Mouse (Mus musculus) thymus, postnatal 10 days (tissue): Measurements from ENCODE around the gene Map7d3.
A peak's percentile ranks its signal among the peaks of the same experiment; 100 is the strongest.

ENCODE experiments used
- DNase-seq, 2 experiments: peaks; one replicate each; pipeline ENCODE4 v3.0.0; 2021; ENCODE audit warnings: low spot score in 2 of 2

The Map7d3 gene

DNA sequence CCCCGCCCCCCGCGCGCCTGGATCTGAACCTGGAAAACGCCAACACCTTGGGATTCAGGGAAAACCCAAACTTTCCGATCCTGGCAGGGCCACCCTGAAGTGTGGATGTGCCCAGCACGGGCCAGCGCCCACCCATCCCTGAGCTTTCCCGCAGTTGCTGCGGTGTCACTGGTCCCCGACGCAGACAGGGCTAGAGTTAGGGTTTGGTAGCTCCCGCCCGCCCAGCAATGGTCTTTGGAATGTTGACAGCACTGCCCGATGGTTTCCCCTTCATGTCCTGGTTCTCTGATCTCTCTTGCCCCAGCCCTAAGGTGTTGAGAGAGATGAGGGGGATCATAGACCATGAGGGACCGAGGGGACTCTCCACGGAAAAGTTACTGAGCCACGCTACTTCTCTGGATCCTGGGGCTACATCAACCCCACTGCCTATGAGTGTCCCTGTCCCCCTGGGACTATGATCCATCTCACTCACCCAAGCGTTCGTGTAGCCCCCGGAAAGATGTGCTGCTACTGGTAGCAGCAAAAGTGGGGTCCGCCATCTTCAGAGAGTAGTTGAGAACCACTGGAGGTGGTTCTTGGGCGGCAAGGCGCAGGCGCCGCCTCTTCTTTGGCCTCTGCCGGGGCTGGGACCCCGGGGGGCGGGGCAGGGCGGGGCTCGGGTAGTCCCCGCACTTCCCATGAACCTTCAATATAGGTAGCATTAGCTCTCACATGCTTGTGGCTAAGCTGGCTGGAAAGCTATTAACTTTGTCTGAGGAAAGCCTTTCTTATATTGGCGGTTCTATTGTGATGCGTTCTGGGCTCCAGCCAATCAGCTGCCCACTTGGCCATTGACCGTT lies at the start of gene Map7d3:
Gene Map7d3, minus strand, starts transcription at position 562 of the 839 bp plus-strand sequence.
- DNase-seq: peak in 1 of 2 experiments; percentile 3

GRCm38 (mm10) chrX:56869863-56870262 lies 47.7 kb upstream of the Map7d3 start, which contains the start of gene Adgrg4:
Adgrg4 (plus strand) TSS chrX:56870163.
- DNase-seq: no peak

DNA sequence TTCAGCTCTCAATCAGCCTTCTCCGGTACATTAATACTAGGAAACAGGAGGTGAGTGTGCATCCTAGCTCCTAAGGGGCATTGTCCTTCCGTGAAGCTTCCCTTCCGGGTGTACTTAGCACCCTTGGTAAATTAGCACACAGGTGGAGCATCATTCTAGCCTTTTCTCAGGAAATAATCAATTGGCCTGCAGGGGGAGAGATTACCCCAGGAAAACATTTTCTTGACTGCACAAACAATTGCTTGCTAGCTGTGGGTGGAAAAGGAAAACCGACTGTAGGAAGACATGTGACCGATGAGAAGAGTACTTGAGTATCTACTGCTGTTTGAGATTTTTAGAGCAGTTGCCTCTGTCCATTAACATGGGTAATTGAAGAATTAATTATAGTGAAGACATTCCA lies 19.1 kb upstream of the Map7d3 start:
- no peak for DNase-seq

- peak in 1 of 2 experiments; percentile 7 for DNase-seq
Observed at GRCm38 (mm10) chrX:56839369-56839768, 17.2 kb upstream of the Map7d3 start.

- no peak for DNase-seq
Observed at GRCm38 (mm10) chrX:56835842-56836241, 13.7 kb upstream of the Map7d3 start.

DNA sequence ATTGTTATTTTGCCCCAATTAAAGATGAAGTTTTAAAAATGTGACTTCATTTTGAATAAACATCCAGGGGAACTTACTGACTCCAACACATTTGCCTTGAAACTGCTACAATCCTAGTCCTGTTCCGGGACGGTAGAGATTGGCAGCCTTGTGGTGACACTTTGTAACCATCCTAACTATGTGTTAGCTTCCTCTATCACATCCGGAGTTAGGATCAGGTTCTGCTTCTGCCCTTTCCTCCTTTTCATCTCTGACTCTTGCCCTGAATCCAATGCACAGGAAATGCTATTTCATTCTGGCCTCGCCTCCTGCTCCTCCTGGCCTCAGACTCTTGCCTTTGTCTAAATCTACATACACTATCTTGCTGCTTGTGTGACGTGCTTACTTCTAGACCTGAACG lies 5.4 kb upstream of the Map7d3 start:
- no peak for DNase-seq

DNA sequence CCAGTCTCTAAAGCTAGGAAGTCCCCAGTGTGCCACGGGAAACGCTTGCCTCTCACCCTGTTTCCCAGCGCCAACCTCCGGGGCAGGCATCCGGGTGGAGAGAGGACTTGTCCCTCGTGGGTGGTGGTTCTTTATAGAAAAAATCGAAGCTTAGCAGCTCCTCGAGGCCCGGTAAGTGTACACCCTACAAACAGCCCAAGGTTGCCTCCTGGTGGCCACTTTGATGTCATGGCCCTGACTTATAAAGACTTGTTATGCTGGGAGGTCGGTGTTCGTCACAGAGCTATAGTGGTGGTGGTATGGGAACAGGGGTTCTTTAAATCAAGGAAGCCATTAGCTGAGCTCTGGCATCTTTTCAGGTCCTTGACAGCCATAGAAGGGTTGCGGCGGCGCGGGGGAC lies 30.9 kb downstream of the Map7d3 start:
- peak; percentile 6 to 22 for DNase-seq

GRCm38 (mm10) chrX:56790591-56790990 lies 31.5 kb downstream of the Map7d3 start:
- no peak for DNase-seq

GRCm38 (mm10) chrX:56787486-56787885 lies 34.6 kb downstream of the Map7d3 start:
- DNase-seq: no peak

- no peak for DNase-seq
Observed at GRCm38 (mm10) chrX:56786281-56787061, 35.7 kb downstream of the Map7d3 start.

DNA sequence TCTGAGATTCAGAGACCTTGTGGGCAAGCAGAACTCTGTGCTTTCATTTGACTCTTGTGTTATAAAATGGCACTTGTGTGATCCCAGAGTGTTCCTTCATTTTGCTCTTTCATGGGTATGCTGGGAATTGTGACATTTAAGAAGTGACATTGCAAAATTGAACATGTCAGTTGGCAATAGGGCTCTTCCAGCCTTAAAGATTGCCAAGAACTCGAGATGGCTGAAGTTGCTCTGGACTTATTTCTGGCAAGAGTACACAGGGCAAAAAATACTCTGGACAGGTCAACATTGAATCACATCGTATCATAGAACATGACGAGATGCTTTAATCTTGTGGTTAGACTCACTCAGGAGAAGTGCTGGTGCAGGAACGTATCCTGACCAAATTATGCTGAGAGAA lies 48.8 kb downstream of the Map7d3 start:
- no peak for DNase-seq

GRCm38 (mm10) chrX:56771751-56772150 lies 50.4 kb downstream of the Map7d3 start:
- no peak for DNase-seq

DNA sequence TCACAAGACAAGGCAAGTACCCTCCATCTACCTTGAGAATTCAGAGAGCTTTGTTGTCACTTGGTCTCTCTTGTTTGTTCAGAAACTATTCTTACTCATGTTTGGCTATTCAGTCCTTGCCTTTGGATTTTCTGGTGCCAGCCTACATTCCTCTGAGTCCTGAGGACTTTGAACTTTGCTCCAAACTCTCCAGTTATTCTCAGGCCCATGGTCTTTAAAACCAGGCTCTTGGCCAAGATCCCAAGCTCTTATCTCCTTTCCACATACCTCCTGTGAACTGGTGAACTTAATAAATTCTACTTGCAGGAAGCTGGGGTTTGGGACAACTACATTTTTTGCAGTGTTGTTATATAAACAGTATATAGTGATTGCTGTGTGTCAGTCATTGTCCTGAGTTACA lies 52.3 kb downstream of the Map7d3 start:
- no peak for DNase-seq

- DNase-seq: no peak
Observed at GRCm38 (mm10) chrX:56760257-56760760, 61.8 kb downstream of the Map7d3 start.

- no peak for DNase-seq
Observed at GRCm38 (mm10) chrX:56756352-56756751, 65.8 kb downstream of the Map7d3 start.

GRCm38 (mm10) chrX:56755646-56756045 lies 66.5 kb downstream of the Map7d3 start:
- peak in 1 of 2 experiments; percentile 16 for DNase-seq

DNA sequence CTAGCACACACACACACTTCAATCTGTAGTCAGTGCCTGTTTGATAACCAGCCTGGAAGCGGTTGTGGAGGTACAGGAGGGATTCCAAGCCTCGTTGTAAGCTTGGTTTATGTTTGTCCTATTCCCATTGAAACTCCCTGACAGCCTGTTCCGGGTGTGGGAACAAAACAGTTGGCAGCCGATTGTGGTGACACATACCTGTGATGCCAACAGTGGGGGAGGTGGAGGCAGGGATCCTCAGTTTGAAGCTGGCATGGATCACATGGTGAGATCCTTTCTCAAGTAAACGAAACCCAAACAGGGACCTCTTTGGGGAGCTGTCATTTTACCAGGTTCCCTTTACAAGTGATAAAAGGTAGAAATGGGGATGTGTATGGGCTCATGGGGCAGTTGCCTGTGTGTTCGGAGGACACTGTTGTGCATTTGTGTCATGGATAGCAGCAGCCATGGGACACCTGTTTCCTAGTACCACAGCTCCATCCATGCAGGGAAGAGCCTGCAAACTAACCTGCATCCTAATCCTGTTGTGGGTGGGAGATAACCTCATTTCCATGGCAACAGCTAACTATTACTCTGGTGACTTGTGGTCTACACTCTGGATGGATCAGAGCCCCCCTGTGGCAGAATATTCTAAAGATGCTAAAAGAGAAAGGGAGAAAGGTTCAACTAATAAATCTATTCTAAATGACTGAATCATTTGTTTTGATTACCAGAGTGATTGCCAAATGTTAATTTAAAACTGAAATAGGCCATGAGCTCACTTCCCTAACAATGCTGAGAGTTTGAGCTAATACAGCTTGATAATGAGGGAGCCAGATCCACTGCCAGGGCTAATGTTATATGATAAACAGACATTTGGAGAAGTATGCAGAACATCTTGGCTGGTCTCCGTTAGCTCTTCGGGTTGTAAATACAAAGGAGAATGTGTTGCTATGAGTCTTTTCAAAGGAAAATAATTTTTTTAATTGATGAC lies 68.5 kb downstream of the Map7d3 start:
- no peak for DNase-seq

GRCm38 (mm10) chrX:56752144-56752543 lies 70.0 kb downstream of the Map7d3 start:
- DNase-seq: no peak

GRCm38 (mm10) chrX:56751536-56751935 lies 70.6 kb downstream of the Map7d3 start:
- DNase-seq: no peak
